Mouse (Mus musculus) hindlimb bud, embryonic 11.5 days (tissue): ENCODE measurements around the gene Gm45837.

Experiments used
- DNase-seq: peaks from one replicate; pipeline ENCODE4 v3.0.0-alpha.2; 2012; ENCODE audit warnings: low read depth, low spot score; ENCODE audit errors: extremely low spot score

The Gm45837 gene

GRCm38 (mm10) chr7:101410267-101410936, at the start of gene Gm45837:
Gene Gm45837, plus strand, starts transcription at chr7:101410886.
- DNase-seq = no peak

GRCm38 (mm10) chr7:101361021-101361420, 49.7 kb upstream of the Gm45837 start:
- DNase-seq = no peak

GRCm38 (mm10) chr7:101361767-101362166, 48.9 kb upstream of the Gm45837 start:
- no peak for DNase-seq

GRCm38 (mm10) chr7:101362791-101363191, 47.9 kb upstream of the Gm45837 start:
- DNase-seq = no peak

- no peak for DNase-seq
These were observed 46.8 kb upstream of the Gm45837 start for GRCm38 (mm10) chr7:101363914-101364313.

- no peak for DNase-seq
These were observed 42.5 kb upstream of the Gm45837 start for GRCm38 (mm10) chr7:101367901-101368852.

GRCm38 (mm10) chr7:101369666-101370065, 41.0 kb upstream of the Gm45837 start:
- no peak for DNase-seq

GRCm38 (mm10) chr7:101373082-101373481, 37.6 kb upstream of the Gm45837 start:
- no peak for DNase-seq

- DNase-seq = no peak
These were observed 36.5 kb upstream of the Gm45837 start for GRCm38 (mm10) chr7:101374155-101374554.

- DNase-seq = no peak
These were observed 33.9 kb upstream of the Gm45837 start for GRCm38 (mm10) chr7:101376701-101377340.

GRCm38 (mm10) chr7:101377741-101378262, 32.9 kb upstream of the Gm45837 start:
- DNase-seq = peak; percentile 26

GRCm38 (mm10) chr7:101378285-101378684, 32.4 kb upstream of the Gm45837 start:
- no peak for DNase-seq

- DNase-seq = no peak
These were observed 31.8 kb upstream of the Gm45837 start for GRCm38 (mm10) chr7:101378796-101379465.

GRCm38 (mm10) chr7:101379732-101380131, 31.0 kb upstream of the Gm45837 start:
- no peak for DNase-seq

GRCm38 (mm10) chr7:101381512-101381911, 29.2 kb upstream of the Gm45837 start:
- DNase-seq = no peak

- no peak for DNase-seq
These were observed 28.3 kb upstream of the Gm45837 start for GRCm38 (mm10) chr7:101382378-101382777.

GRCm38 (mm10) chr7:101383756-101384155, 26.9 kb upstream of the Gm45837 start:
- no peak for DNase-seq

GRCm38 (mm10) chr7:101384931-101385330, 25.8 kb upstream of the Gm45837 start:
- DNase-seq = no peak

GRCm38 (mm10) chr7:101385331-101385733, 25.4 kb upstream of the Gm45837 start:
- no peak for DNase-seq

GRCm38 (mm10) chr7:101385866-101386452, 24.7 kb upstream of the Gm45837 start:
- no peak for DNase-seq
